Mouse (Mus musculus): ENCODE measurements around the gene Iyd.

Iyd gene

GRCm38 (mm10) chr10:3549384-3549783 lies 9.3 kb downstream of the Iyd start:
- DNase-seq (ENCODE audit: inconsistent ontology term): no peak

- DNase-seq (ENCODE audit: inconsistent ontology term): no peak
Measured at GRCm38 (mm10) chr10:3555128-3555527, 15.1 kb downstream of the Iyd start.

- DNase-seq (ENCODE audit: inconsistent ontology term): no peak
Measured at GRCm38 (mm10) chr10:3556538-3556937, 16.5 kb downstream of the Iyd start.

GRCm38 (mm10) chr10:3559136-3559535 lies 19.1 kb downstream of the Iyd start:
- no peak for DNase-seq (ENCODE audit: inconsistent ontology term)

- DNase-seq (ENCODE audit: inconsistent ontology term): no peak
Measured at GRCm38 (mm10) chr10:3562165-3562564, 22.1 kb downstream of the Iyd start.

- DNase-seq (ENCODE audit: inconsistent ontology term): no peak
Measured at GRCm38 (mm10) chr10:3565126-3565525, 25.1 kb downstream of the Iyd start.

GRCm38 (mm10) chr10:3567821-3568220 lies 27.8 kb downstream of the Iyd start:
- DNase-seq (ENCODE audit: inconsistent ontology term): no peak

GRCm38 (mm10) chr10:3572723-3573649 lies 32.9 kb downstream of the Iyd start:
- DNase-seq (ENCODE audit: inconsistent ontology term): peak; percentile 68

GRCm38 (mm10) chr10:3573905-3574500 lies 34.0 kb downstream of the Iyd start:
- peak; percentile 45 for DNase-seq (ENCODE audit: inconsistent ontology term)

- DNase-seq (ENCODE audit: inconsistent ontology term): no peak
Measured at GRCm38 (mm10) chr10:3590632-3591031, 50.6 kb downstream of the Iyd start.

- DNase-seq (ENCODE audit: inconsistent ontology term): no peak
Measured at GRCm38 (mm10) chr10:3591790-3592189, 51.8 kb downstream of the Iyd start.

- DNase-seq (ENCODE audit: inconsistent ontology term): no peak
Measured at GRCm38 (mm10) chr10:3596697-3597096, 56.7 kb downstream of the Iyd start.

- DNase-seq (ENCODE audit: inconsistent ontology term): no peak
Measured at GRCm38 (mm10) chr10:3597760-3598159, 57.7 kb downstream of the Iyd start.
